Mouse (Mus musculus) layer of hippocampus, postnatal 10 days (tissue): Measurements from ENCODE around the gene BC055324. TPM values are rescaled to one million over a fixed set of nuclear protein-coding genes. Genes with fewer than 3 reads are reported as not detected.
A peak's percentile ranks its signal among the peaks of the same experiment; 100 is the strongest.

Experiments
- DNase-seq, 2 experiments: peaks; one replicate each; pipeline ENCODE4 v3.0.0; 2021; ENCODE audit warnings: low spot score in 2 of 2
- total RNA-seq, 2 experiments: library from RNA; stranded (reverse); gene quantifications; 2 replicates each; pipeline ENCODE4 v1.2.3; 2021

BC055324 gene
- total RNA-seq, 2 experiments from 2014 or later = 2.0 to 2.3 TPM

GRCm38 (mm10) chr1:163958036-163958435 lies 36.6 kb downstream of the BC055324 start:
- no peak for DNase-seq

GRCm38 (mm10) chr1:163953396-163953795 lies 41.2 kb downstream of the BC055324 start:
- DNase-seq = no peak

- DNase-seq = no peak
Measured at GRCm38 (mm10) chr1:163942056-163942455, 52.5 kb downstream of the BC055324 start.

GRCm38 (mm10) chr1:163934591-163934990 lies 60.0 kb downstream of the BC055324 start:
- no peak for DNase-seq

- no peak for DNase-seq
Measured at GRCm38 (mm10) chr1:163931801-163932200, 62.8 kb downstream of the BC055324 start.

- DNase-seq = no peak
Measured at GRCm38 (mm10) chr1:163930458-163930794, 64.2 kb downstream of the BC055324 start.

- DNase-seq = peak; percentile 91
Measured at GRCm38 (mm10) chr1:163929636-163930457, 64.7 kb downstream of the BC055324 start.

- no peak for DNase-seq
Measured at GRCm38 (mm10) chr1:163928846-163929245, 65.8 kb downstream of the BC055324 start, which contains the start of gene Scyl3. TSS of gene Scyl3 (plus strand) at chr1:163929100.

- no peak for DNase-seq
Measured at GRCm38 (mm10) chr1:163924093-163924492, 70.5 kb downstream of the BC055324 start.

GRCm38 (mm10) chr1:163917349-163918160 lies 77.0 kb downstream of the BC055324 start:
- DNase-seq = no peak

GRCm38 (mm10) chr1:163911981-163912380 lies 82.6 kb downstream of the BC055324 start:
- DNase-seq = no peak

GRCm38 (mm10) chr1:163910785-163911184 lies 83.8 kb downstream of the BC055324 start:
- no peak for DNase-seq

- DNase-seq = peak in 1 of 2 experiments; percentile 41
Measured at GRCm38 (mm10) chr1:163910343-163910742, 84.3 kb downstream of the BC055324 start.

GRCm38 (mm10) chr1:163908389-163908788 lies 86.2 kb downstream of the BC055324 start:
- no peak for DNase-seq

GRCm38 (mm10) chr1:163907007-163907811 lies 87.4 kb downstream of the BC055324 start:
- no peak for DNase-seq

- no peak for DNase-seq
Measured at GRCm38 (mm10) chr1:163903411-163903810, 91.2 kb downstream of the BC055324 start.

GRCm38 (mm10) chr1:163900168-163900567 lies 94.4 kb downstream of the BC055324 start:
- no peak for DNase-seq

GRCm38 (mm10) chr1:163899575-163899974 lies 95.0 kb downstream of the BC055324 start:
- no peak for DNase-seq

- DNase-seq = no peak
Measured at GRCm38 (mm10) chr1:163898291-163898764, 96.3 kb downstream of the BC055324 start.
